Mouse (Mus musculus): ENCODE results near the gene Dnm1.
"Not testable (repeated sequence)": the region's sequence is repeated elsewhere in the genome, so short reads cannot be mapped to it uniquely, and the experiment has no call there.

Gene Dnm1

DNA sequence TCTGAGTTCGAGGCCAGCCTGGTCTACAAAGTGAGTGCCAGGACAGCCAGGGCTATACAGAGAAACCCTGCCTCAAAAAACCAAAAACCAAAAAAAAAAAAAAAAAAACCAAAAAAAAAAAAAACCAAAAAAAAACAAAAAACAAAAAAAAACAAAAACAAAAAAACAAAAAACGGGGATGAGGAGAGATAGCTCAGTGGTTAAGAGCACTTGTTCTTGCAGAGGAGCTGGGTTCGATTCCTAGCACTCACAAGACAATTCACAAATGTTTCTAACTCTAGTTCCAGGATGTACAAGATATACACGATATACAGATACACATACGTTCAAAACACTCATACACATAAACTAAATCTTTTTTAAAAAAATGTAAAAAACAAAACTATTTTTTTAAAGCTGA lies 9.1 kb upstream of the Dnm1 start:
- DNase-seq (ENCODE audit: low read depth in 2 of 2, low spot score in 2 of 2) = not testable (repeated sequence)

DNA sequence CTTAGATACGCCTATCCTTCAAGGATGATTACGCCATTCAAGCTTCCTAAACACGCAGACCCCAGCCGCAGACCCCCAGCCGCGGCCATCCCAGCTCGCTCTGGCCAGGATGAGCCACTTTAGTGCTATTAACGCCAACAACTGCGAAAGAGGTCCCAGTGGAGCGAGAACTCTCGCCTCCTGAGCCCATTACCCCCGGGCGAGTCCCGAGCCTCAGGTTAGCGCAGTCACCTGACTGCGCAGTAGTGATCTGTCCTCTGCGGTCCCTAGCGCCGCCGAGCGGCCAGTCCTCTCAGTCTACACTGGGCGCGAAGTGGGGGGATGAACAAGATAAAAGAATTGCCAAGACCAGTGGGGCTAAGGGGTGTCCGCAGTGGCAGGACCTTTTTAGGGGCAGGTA lies 8.3 kb upstream of the Dnm1 start:
- DNase-seq (ENCODE audit: low read depth in 2 of 2, low spot score in 2 of 2) = peak; percentile 23 to 45

DNA sequence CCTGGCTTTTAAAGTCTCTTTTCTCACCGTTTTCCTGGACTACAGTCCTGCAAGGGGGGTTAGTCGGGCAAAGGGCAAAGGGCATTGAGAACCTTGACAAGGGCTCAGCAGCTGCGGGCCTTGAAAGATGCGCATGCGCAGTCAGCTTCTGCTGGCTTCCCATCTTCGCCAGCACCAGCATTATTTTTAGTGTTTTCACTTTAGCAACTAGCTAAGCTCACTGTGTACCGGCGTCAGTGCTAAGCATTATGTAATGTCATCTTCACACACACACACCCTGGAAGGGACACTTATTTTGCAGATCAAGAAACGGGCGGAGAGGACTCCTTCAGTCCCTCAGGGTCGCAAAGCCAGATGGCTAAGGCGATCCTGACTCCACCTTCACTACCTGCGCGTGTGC lies 7.6 kb upstream of the Dnm1 start:
- peak; percentile 28 to 41 for DNase-seq (ENCODE audit: low read depth in 2 of 2, low spot score in 2 of 2)

DNA sequence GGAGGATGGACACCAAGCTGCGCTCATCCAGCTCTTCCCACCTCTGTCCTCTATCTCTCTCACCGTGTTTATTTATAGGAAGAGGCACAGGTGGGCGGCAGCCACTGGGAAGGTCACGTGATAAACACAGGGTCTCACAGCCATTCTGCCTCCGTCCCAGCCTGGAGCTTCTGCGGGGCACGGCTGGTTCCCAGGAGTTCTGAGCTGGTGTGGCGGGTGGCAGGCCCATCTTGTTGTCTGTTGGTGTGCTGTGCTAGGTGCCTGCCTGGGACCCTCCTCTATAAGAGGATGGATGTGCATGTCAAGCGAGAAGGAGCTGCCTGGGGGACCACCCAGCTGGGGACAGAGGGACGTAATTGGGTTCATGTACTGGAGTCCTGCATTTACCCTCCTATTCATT lies 5.2 kb upstream of the Dnm1 start:
- no peak for DNase-seq (ENCODE audit: low read depth in 2 of 2, low spot score in 2 of 2)

DNA sequence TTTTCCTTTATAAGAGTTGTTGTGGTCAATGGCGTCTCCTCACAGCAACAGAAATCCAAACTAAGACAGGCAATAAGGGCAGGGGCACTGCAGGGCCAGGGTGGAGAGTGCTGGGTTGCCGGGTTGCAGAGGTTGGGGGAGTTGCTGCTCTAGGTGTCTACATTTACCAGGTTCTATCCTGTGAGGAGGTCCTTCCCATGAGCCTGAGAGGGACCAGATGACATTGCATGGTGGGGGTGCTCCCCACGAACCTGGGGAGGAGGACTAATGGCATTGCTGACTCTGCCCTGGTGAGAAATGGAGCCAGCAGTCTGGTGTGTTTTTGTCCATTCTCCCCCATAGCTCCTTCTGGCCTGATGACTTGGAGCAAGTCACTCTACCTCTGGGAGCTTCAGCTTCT lies 4.6 kb upstream of the Dnm1 start:
- no peak for DNase-seq (ENCODE audit: low read depth in 2 of 2, low spot score in 2 of 2)

DNA sequence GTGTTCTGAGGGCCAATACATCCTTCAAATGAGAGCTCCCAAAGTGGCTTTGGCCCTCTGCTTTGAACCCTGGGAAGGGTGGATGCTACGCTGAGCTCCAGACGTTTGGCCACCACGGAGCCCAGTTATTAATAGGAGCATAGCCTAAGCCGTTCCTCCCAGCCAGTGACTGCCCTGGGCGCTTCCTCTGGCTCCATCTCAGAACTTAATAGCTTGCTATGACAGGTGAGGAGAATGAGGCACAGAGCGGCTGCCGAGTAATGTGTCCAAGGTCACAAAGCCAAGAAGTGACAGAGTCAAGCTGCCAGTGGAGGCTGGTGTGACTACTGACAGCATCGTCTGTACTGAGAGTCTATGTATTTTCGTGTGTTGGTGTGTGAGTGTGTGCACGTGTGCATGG lies 3.1 kb upstream of the Dnm1 start:
- no peak for DNase-seq (ENCODE audit: low read depth in 2 of 2, low spot score in 2 of 2)

DNA sequence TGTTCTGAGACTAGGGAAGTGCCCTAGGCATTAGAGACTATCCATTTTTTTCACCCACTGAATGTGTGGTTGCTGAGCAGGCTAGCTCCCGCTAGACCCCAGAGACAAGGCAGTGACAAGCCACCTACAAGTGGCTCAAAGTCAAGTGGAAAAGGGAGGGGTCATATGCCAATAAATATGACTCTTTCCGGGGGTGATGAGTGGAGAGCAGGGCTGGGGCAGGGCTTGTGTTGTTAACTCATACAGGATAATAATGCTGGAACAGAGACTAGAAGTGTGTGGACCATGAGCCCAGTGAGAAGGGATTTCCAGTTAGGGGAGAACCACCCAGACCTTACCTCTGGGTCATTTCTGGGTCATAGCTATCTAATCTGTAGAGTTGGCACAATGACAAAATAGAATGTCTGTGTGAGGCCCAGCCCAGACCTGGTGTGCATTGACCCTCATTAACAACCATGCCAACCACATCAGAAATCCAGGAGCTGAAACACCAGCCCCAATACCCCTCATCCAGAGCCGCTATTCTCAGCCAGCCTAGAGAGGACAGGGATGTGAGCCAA lies 1.3 kb upstream of the Dnm1 start:
- no peak for DNase-seq (ENCODE audit: low read depth in 2 of 2, low spot score in 2 of 2)

DNA sequence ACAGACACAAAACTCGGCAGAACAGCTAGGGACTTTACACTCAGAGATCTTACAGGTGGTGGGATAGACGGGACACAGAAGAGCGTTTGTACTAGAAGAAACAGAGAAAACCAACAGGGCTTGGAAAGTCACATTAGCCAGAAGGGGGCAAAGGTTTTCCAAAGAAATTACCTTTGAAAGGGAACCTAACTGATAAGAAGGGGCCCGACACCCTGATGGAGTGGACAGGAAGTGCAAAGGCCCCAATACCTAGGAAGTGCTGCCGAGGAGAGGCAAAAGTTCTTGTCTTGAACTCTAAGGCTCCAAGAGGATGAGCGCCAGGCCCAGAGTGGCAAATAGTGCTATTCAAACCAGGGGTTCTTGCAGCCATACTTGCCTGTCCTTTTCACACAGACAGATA lies 698 bp upstream of the Dnm1 start:
- no peak for DNase-seq (ENCODE audit: low read depth in 2 of 2, low spot score in 2 of 2)

DNA sequence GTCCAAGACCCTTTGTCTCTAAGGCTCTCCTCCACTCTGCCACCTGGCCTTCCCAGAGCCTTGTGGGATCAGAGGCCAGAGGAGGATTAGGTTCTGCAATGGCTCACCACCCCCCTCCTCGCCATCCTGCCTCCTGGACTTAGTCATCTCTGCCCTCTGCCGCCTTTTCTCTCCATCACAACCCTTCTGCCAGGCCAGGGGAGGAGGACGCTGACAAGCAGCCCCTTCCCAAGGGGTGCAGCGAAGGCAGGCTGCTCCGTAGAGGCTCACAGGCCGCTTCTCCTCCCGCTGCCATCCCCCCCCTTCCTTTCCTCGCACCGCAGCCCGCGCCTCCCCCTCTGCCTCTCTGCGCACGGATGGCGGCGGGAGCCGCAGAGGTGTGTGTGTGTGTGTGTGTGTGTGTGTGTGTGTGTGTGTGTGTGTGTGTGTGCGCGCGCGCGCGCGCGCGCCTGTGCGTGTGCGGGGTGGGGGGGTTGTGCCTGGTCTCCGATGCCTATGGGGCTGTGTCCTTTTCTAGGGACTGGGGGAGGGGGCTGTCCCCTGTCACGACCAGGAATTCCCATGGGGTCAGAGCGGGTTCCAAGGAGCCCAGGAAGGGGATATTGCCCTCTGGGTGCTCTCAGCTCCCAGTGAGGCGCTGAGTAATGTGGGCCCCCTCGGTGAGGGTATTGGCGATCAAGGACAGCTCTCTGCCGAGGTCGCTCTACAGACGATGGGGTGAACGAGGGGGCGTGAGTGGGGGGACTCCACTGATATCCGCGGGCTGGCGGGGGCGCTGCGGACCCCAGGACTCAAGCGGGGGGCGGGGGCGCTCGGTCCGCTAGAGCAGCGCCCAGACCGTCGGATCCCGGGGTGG lies 759 bp downstream of the Dnm1 start, which contains the start of gene Ciz1:
TSS of gene Ciz1 (plus strand) at position 177 of the 856 bp plus-strand sequence.
- peak in 1 of 2 experiments; percentile 35 for DNase-seq (ENCODE audit: low read depth in 2 of 2, low spot score in 2 of 2)

DNA sequence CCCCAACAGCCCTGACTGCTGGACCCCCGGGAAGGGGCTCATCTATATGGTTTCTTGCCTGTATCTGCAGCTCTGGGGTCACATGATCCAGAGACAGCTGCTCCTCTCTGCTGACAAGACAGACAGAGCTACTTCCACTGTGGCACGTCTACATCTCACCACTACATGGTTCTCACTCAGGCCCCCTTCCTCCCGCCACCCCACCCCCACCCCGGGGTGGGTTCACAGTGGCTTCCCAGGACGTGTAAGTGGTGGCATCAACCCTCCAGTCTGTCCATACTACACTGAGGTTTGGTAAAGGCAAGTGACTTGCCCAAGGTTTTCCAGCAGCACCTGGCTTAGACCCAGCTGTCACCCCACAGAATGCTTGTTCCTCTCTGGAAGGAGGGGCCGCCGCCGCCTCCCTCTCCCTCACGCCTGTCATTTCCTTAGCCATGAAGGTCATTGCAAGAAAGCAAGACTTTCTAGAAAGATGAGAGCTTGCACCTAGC lies 1.6 kb downstream of the Dnm1 start:
- DNase-seq (ENCODE audit: low read depth in 2 of 2, low spot score in 2 of 2) = no peak

DNA sequence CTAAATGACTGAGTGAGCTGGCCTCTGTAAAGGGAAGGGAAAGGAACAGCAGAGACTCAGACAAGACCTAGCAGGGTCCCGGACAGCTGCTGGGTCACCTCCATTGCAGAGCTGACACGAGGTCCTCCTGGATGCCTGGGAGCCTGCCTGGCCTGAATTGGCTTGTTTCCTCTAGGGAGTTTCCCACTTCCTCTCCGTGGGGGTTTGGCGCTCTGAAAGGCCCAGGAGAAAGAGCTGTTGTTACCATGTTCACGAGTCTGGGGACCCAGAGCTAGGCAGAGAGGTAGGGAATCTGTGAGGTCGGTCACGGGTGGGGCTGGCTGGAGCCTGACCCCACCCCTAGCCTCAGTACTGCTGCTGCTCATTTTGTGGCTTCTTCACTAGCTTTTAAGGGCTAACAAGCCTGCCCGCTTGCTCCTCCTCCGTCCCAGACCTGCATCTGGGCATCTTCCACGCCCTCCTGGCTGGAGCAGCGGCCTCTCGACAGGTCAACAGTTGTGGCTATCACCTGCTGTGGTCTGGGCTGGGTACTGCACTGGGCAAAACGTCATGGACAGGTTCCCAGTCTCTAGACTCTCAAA lies 2.6 kb downstream of the Dnm1 start:
- DNase-seq (ENCODE audit: low read depth in 2 of 2, low spot score in 2 of 2) = no peak

DNA sequence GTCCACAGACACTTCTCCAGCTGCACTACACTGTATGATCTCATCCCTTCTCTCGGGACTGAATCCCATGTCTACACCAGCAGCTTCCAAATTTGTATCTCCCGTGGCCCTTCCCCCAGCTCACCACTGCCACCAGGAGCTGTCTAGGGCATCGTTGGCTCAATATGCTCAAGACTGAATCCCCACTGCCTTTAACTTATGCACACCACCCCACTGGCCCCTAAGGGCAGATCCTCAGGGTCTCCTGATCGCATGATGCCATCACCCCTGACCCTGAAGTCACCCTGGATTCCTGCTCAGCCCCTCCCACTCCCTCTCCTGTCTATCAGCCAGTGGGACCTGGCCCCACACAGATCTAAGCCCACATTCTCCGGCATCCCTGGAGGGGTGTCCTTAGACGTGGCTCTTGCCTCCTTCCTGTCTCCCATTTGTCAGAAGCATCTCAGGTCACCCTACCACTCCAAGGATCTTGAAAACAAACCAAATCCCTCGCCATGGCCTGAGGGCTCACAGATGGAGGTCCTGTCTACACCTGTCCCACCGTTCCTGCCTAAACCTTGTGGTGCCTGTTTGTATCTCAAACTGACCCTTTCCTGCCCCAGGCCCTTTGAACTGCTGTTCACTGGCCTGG lies 3.4 kb downstream of the Dnm1 start:
- no peak for DNase-seq (ENCODE audit: low read depth in 2 of 2, low spot score in 2 of 2)

DNA sequence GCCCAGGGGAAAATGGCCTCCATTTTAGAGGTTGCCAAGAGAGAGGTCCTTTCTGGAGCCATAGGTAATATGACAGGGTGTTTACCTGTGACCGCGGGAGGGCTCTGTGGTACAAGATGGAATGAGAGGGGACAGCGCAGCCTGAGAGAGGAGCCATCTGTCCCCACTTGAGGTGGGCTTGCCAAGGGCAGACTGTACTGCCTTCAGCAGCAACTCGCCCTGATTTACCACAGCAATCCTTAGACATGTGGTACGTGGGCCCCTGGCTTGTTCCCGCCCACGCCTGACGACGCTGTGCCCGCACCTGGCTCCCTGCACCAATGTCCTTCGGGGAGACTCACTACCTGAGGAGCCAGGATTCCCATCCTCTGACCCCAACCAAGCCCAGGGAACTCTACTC lies 4.8 kb downstream of the Dnm1 start:
- DNase-seq (ENCODE audit: low read depth in 2 of 2, low spot score in 2 of 2) = no peak

DNA sequence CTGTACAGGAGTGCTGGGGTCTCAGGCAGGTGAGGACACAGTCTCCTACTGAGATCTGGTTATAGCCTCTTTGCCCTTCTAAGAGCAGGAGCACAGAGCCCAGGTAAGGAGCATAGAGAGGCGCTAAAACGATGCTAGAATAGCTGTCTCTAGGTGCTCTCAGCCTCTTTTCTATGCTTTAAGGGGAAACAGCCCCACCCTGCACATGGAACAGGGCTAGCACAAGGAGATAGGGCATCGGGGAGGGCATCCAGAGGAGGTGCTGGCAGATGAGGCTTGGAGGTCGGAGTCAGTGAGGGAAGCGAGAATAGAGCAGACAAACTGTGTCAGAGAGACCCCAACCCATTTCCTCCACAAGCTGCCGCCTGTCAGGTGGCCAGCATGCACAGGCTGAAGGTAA lies 6.1 kb downstream of the Dnm1 start:
- DNase-seq (ENCODE audit: low read depth in 2 of 2, low spot score in 2 of 2) = no peak

DNA sequence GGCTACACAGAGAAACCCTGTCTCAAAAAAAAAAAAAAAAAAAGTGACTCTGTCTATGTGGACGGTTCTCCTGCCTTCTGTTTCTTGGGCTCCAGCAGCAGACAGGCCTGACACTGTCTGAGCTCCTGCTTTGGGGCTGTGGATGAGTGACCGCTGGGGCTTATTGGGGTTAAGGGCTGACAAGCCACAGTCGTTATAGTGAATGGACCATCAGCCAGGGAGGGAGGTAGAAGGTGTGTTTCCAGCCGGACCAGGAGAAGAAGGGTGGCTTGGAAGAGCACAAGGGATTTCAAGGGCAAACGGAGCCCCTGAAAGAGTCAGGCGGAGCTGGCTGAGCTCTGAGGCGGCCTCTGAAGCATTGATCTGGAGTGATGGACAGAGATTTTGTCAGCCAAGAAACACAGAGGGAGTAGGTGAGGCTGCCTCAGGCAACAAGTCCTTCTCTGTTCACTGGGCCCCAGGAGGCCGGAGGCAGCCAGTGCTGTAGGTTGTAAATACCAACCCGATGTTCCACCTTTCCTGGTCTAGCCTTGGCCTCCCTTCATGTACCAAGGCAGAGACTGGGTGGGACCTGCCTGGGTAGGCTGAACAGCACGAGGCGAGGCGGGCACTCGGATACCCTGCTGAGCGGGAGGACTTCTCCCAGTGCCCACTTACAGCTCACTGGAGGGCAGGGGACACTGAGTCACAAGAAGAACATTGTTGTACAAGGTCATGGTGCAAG lies 8.4 kb downstream of the Dnm1 start:
- no peak for DNase-seq (ENCODE audit: low read depth in 2 of 2, low spot score in 2 of 2)

DNA sequence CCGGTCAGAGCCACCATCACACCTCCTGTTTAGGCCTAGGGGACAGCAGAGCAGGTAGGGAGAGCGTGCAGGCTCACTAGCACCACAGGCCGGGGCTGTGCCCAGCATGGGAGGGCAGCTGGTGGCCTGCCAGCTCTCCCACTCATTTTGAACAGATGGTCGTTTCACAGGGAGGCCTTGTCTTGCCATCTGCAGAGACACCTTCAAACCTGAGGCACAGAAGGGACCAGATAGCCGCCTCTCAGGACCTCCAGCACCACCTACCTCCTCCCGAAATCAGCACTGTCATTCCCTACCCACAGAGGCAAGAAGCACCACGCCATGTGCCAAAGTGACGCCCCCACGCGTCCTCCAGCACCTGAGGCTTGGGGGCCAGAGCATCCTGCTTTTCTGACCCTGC lies 9.1 kb downstream of the Dnm1 start:
- no peak for DNase-seq (ENCODE audit: low read depth in 2 of 2, low spot score in 2 of 2)

DNA sequence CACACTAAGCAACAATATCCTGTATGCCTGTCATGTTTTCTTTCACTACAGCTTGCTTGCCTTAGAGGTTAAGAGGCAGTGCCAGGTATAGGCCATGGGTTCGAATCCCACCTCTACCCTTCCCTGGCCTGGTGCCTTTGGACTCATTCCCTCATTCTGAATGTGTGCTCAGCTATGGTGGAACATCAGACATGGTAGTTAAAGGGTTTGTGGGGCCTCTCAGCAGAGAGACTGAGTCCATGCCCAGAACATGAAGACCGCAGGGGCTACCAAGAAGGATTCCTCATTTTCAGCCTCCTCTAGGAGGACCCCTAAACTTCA lies 9.8 kb downstream of the Dnm1 start:
- DNase-seq (ENCODE audit: low read depth in 2 of 2, low spot score in 2 of 2) = no peak

DNA sequence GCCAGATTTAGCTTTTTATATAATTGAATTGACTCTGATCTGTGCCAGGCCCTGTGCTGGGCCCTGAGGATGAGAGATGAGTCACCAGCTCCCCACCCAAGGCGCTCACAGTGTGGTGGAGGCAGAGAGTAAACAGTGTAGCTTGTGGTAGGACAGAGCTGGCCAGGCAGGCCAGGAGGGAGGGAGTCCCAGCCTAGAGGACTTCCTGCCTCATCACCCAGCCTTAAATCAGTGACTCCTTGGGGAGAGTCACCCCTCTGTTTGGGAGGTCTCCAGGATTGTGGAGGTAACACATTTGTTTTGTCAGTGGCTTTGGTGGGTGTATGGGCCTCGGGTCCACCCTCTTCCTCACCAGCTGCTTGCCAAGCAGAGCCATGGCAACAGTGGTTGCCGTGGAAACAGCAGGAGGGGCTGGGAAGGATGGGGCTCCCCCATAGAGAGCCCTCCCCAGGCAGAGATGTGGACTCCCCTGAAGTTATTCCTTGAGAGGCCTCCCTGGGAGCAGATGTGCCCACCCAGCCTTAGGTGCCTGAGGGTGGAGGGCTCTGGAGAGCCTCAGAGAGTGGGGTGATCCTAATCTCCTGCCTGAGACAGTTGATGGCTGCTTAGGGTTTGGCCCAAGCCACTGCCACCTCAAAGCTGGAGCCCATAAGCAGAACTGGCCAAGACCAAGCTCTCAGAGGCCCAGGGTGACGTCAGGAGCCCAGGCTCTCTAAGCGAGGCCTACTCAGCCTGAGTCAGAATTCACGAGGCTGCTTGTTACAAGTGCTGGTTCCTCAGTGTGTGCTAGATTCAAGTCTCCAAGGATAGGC lies 10.4 kb downstream of the Dnm1 start:
- no peak for DNase-seq (ENCODE audit: low read depth in 2 of 2, low spot score in 2 of 2)

DNA sequence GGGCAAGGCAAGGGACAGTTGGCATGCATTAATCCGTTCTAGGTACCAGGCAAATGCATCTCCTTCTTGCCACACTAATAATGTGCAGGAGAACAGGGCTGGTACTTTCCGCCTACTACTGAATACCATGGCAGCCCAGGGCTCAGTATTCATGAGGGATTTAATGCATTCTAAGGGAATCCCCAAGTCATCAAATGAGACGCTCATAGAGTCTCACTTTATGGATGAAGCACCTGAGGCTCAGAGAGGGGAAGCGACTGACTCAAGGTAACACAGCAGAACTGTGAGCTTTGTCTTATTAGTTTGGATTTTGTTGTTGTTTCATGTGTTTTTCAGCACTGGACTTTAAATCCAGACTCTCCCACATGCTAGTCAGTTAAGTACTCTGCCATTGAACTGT lies 11.1 kb downstream of the Dnm1 start:
- DNase-seq (ENCODE audit: low read depth in 2 of 2, low spot score in 2 of 2) = no peak

DNA sequence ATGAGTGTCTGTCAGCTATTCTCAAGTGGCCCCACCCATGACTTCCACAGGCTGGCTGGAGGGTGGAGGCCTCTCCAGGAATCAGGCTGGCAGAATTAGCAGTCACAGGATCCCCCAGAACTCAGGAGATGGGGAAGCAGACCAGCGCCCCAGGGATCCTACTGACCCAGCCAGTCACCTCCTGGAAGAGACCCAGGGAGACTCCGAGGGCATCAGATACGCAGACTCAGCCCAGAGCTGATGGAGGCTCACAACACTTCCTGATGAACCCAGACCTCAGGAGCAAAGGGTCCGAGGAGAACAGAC lies 11.6 kb downstream of the Dnm1 start:
- no peak for DNase-seq (ENCODE audit: low read depth in 2 of 2, low spot score in 2 of 2)

All from CD8-positive naive resting alpha-beta T cell, adult 2 months (primary cell).